Mouse (Mus musculus) layer of hippocampus, postnatal 36 days (tissue): Measurements from ENCODE around the gene Acp5. TPM values are rescaled to one million over a fixed set of nuclear protein-coding genes. Genes with fewer than 3 reads are reported as not detected.

Experiments used
- DNase-seq, 2 experiments: peaks; one replicate each; pipeline ENCODE4 v3.0.0; 2022
- microRNA-seq, 2 experiments: library from miRNA; unstranded; fragments of <30 nt; microRNA quantifications; one replicate each; pipeline ENCODE4 v1.2.0; 2021
- total RNA-seq, 2 experiments: library from RNA; stranded (reverse); gene quantifications; 2 replicates each; pipeline ENCODE4 v1.2.3; 2021

Acp5 gene
- total RNA-seq, 2 experiments from 2014 or later: 0.91 to 1.3 TPM

DNA sequence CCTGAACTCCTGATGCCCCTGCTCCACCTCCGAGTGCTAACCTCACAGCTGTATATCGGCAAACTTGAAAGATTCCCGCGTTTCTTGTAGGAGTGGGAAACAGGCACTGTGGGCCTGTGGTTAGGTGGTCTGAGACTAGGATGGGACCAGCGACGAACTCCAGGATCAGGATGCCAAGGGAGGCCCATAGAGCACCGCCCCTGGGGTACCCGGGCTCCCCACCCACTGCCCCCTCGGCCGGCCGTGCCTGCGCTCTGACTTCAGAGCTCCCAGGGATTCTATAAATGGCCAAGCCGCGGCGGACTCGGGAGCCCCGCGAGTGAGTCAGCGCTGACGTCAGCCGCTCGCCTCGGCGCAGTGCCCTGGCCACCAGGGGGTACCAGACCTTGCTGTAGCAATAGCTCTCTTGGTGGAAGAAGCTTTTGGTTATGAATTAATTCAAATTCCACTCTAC lies 39.6 kb downstream of the Acp5 start:
- DNase-seq: peak; percentile 64 to 67

DNA sequence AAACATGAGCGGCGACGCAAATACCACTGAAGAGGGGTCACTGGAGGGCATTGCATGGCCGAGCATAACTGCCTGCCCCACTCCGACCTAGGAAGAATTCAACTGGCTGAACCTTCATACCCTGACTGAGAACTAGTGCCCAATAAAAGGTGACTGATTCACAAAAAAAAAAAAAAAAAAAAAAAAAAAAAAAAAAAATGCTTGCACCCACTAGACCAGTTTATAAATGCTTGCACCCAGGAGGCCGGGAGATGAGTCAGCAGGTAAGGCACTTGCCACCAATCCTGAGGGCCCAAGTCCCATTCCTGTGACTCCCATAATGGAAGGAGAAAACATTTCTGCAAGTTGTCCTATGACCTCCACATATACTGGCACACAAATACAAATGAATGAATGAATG lies 42.8 kb downstream of the Acp5 start:
- no peak for DNase-seq

DNA sequence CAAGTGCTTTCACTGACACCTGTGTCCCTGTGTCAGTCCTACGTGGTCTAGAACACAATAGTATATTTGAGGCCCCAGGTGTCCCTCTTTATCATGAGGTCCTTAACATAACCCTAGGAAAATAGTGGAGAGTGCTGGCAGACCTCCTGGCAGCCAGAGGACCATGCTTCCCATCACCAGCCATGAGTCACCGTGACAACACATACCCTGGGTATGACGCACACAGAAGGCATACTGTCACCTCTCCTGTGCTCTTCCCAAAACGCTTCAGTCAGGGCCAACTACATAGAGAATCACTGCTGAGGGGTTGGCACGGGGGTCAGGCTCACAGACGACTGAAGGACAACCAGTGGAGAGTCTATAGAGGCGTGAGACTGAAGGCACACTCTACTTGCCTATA lies 45.5 kb downstream of the Acp5 start:
- no peak for DNase-seq

DNA sequence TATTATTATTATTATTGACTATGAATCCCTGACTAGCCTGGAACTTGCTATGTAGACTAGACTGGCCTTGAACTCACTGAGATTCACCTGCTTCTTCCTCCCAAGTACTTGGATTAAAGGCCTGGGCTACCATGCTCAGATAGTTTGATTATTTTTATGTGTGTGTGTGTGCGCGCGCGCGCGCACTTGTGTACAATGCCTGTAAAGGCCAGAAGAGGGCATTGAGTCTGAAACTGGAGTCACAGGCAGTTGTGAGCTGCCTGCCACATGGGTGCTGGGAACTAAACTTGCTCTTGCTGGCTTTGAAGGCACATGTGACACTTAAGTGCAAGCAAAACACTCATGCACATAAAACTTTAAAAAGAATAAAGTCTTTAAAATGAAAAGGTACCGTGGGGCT lies 46.2 kb downstream of the Acp5 start:
- DNase-seq: no peak

DNA sequence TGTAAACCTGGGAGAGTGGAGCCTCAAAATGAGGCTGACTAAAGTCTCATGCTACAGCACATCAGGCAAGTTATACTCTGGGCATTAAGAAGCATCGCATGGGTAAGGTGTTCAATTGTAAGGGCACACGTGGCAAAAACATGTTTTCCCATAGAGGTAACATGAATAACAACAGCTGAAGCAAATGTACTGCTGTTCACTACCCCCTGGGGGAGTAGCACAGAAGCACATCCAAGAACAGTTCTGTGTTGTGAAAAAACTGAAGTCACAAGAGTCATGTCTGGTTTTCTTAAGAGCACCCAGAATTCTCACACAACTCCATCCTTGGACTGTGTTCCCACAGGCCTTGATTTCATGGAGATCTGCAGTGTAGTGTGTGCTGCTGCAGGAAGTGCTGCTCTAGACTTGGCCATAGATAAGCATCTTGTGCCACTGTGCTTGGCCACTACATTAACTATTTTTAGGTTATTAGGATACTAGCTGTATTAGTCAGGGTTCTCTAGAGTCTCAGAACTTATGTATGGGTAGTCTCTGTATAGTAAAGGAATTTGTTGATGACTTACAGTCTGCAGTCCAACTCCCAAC lies 48.4 kb downstream of the Acp5 start:
- DNase-seq: no peak

DNA sequence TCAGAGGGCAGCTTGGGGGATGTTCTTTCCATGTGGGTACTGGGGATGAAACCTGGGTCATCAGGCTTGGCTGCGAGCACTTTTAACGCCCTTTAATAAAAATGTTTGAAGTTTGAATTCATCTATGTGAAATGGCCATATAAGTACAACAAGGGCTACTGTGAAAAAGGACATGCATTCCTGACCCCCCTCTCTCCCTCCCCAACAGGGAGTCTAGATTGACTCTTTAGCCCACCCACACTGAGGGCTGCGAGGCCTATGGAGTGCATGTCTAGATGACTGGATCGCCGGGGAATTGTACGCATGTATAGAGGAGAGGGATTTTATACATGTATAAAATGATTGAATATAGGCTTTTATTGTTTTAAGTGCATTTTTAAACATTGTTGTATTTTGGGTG lies 49.5 kb downstream of the Acp5 start:
- DNase-seq: no peak

DNA sequence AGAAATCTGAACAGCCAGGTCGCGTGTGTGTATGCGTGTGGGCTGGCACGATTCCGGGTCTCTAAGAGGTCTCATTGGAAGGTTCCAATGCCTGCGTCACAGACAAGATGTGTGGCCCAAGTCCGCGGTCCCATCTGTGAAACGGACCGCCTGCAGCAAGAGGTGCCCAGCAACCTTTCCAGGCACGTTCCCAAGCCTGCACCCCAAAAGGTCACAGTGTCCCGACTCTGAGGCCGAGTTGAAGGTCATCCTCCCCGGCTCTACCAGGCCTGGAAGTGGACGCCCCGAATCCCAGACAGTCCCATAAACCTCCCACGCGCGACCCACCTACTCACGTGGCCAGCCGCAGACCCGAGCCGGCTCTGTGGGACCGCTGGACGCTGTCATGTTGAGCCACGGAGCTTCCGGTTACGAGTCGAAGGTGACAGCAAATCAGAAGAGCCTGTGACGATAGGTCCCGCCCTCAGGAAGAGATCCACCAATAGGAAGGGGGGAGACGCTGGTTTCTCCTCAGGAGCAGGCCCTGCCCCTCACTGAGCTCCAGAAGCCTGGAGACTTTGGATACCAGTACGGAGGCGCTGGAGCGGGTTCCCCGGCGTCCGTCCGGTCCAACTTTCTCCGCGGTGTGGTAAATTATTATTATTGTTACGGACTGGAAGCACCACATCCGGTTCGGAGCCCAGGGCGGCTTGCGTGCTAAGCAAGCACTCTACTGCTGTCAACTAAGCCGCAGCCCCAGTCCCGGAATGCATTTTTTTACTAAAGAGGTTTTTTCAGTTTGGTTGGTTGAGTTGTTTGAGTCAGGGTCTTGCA lies 50.3 kb downstream of the Acp5 start, which contains the start of gene Ecsit:
Gene Ecsit, minus strand, starts transcription at position 417 of the 813 bp plus-strand sequence.
- DNase-seq: peak; percentile 92

DNA sequence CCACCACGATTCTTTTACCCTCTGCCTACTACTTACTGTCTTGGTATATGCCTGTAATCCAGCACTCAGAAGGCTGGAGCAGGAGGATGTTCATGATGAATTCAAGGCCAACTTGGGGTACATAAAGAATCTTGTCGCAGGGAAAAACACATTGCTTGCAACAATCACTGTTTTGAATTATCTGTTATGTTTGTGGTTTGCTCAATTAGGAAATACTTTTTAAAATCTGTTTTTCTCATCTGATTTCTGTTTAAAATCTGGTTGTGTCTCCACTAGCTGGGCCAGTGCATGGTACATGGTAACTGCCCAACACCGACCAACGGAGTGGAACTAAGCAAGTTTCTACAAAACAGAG lies 50.9 kb downstream of the Acp5 start:
- no peak for DNase-seq

Small RNA genes lying within 50 kb of the gene (microRNA-seq; reads per million reads assigned to microRNA genes)
- gene Mir7084: 0.21 to 0.30 reads per million in 2 experiments

Other genes starting within 250 kb of the Acp5 start
- gene Rab3d, start 217.5 kb downstream of the Acp5 start, total RNA-seq: 10 to 100 TPM; 23.6 to 26.6 TPM
- 10 to 100 TPM; 19.3 to 21.2 TPM for gene Ccdc159, start 208.2 kb downstream of the Acp5 start, total RNA-seq
- gene Tmem205, start 208.2 kb downstream of the Acp5 start, total RNA-seq: 10 to 100 TPM; 41.0 to 44.6 TPM
- gene Plppr2, start 198.7 kb downstream of the Acp5 start, total RNA-seq: 100 to 1,000 TPM; 303 to 315 TPM
- 10 to 100 TPM; 14.7 to 15.9 TPM for gene Swsap1, start 180.0 kb downstream of the Acp5 start, total RNA-seq
- 10 to 100 TPM in 1 of 2 experiments, 1 to 10 TPM in 1; 9.1 to 10.6 TPM for gene Epor, start 172.2 kb downstream of the Acp5 start, total RNA-seq
- 1 to 10 TPM; 1.7 to 1.9 TPM for gene Rgl3, start 146.3 kb downstream of the Acp5 start, total RNA-seq
- 1 to 10 TPM; 9.5 to 9.9 TPM for gene Ccdc151, start 133.1 kb downstream of the Acp5 start, total RNA-seq
- gene Prkcsh, start 132.9 kb downstream of the Acp5 start, total RNA-seq: 100 to 1,000 TPM; 110 to 114 TPM
- 100 to 1,000 TPM; 172 to 175 TPM for gene Elavl3, start 83.7 kb downstream of the Acp5 start, total RNA-seq
- gene Gm49318, start 64.5 kb downstream of the Acp5 start, total RNA-seq: 1 to 10 TPM; 3.1 to 4.5 TPM
- gene Zfp653, start 64.3 kb downstream of the Acp5 start, total RNA-seq: 10 to 100 TPM; 20.8 to 23.6 TPM
- gene Ecsit, start 50.3 kb downstream of the Acp5 start, total RNA-seq: 10 to 100 TPM; 42.2 to 46.3 TPM
- gene Cnn1, start 36.5 kb downstream of the Acp5 start, total RNA-seq: under 1 TPM; 0.55 to 0.61 TPM
- gene Elof1, start 18.5 kb downstream of the Acp5 start, total RNA-seq: 10 to 100 TPM; 53.5 to 57.9 TPM
- gene Pigyl, start 21.1 kb upstream of the Acp5 start, total RNA-seq: 10 to 100 TPM; 44.9 to 47.4 TPM
- under 1 TPM in 1 of 2 experiments, not detected in 1; 0.38 TPM for gene Zfp872, start 52.4 kb upstream of the Acp5 start, total RNA-seq
- gene Zfp809, start 90.0 kb upstream of the Acp5 start, total RNA-seq: 10 to 100 TPM; 22.5 to 27.6 TPM
- gene Zfp599, start 124.2 kb upstream of the Acp5 start, total RNA-seq: 1 to 10 TPM; 5.5 to 5.6 TPM
- gene Zfp810, start 171.9 kb upstream of the Acp5 start, total RNA-seq: 10 to 100 TPM; 17.3 to 18.4 TPM